Mouse (Mus musculus) ovary, adult 18-20 months (tissue): ENCODE results near the gene Tdrd6.

Experiments
- DNase-seq: peaks from one replicate; pipeline ENCODE4 v3.0.0; 2022; ENCODE audit warnings: low spot score, mixed read lengths

Gene Tdrd6

DNA sequence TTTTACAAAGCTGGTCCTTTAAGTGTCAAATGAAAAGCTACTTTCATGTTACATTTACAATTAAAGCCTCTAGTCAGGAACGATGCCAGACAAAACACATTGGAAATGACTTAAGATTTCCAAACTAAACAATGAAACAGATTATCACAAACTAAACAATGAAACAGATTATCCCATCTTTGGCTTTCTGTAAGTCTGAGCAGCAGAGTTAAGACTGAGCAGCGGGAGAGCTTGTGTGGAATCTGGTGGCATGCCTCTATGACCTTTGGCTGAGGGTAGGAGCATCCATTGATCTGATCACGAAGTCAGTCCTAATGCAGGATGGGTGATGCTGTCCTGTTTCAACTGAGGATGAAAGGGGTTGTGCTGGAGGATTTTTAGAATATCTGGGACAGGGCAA lies 17.9 kb downstream of the Tdrd6 start:
- no peak for DNase-seq

DNA sequence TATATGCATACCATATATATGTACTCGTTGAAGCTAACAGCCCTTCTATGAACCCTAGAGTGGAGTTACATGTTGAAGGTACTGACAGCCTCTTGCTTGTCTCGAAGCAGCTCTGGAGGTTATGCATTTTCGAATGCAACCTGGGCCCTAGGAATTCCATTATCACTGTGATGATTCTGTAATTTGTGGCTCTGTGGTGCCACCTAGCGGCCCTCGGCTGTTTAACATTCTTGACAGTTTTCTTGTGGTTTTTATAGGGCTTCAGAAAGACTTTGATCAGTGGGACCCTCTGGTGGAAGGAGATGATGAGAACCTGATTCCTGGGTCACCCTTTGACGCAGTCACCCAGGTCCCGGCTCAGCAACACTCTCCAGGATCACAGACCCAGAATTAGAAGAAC lies 18.5 kb downstream of the Tdrd6 start:
- no peak for DNase-seq

DNA sequence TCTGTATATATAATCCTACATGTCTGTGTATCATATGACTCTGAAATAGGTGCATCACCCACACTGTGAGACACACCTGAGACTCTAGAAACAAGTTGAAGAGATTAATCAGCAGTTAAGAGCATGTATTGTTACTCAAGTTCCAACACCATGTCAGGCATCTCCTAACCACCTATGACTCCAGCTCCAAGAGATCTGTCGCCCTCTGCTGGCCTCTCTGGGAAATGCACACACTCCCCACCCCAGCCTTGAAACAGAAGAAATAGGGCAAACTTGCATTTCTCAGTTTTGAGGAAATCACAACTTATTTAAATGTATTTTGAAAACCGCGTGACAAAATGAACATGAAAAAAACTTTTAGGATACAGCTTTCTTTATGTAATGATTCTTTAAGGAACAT lies 23.4 kb downstream of the Tdrd6 start:
- DNase-seq, result no peak

- no peak for DNase-seq
Measured at GRCm38 (mm10) chr17:43598706-43599105, 31.4 kb downstream of the Tdrd6 start.

GRCm38 (mm10) chr17:43597742-43598141 lies 32.4 kb downstream of the Tdrd6 start:
- DNase-seq, result no peak

GRCm38 (mm10) chr17:43592296-43593291 lies 37.5 kb downstream of the Tdrd6 start:
- no peak for DNase-seq

DNA sequence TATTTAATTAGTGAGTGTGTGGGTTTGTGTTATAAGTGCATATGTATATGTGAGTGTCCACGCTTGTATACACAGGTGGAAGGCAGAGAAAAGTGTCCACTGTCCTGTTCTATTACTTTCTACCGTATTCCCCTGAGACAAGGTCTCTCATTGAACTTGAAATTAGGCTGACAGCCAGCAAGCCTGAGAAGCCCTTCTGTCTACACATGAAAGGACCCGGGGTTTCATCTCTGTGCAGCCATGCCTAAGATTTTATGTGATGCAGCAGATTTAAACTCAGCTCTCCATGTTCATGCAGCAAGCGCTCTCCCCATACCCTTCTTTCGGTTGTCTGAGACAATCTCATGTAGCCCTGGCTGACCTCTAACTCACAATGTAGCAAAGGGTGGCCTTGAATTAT lies 39.6 kb downstream of the Tdrd6 start:
- DNase-seq, result no peak

- DNase-seq, result no peak
Measured at GRCm38 (mm10) chr17:43589750-43590149, 40.3 kb downstream of the Tdrd6 start.

- no peak for DNase-seq
Measured at GRCm38 (mm10) chr17:43587278-43587677, 42.8 kb downstream of the Tdrd6 start.

GRCm38 (mm10) chr17:43584771-43585170 lies 45.3 kb downstream of the Tdrd6 start:
- no peak for DNase-seq

DNA sequence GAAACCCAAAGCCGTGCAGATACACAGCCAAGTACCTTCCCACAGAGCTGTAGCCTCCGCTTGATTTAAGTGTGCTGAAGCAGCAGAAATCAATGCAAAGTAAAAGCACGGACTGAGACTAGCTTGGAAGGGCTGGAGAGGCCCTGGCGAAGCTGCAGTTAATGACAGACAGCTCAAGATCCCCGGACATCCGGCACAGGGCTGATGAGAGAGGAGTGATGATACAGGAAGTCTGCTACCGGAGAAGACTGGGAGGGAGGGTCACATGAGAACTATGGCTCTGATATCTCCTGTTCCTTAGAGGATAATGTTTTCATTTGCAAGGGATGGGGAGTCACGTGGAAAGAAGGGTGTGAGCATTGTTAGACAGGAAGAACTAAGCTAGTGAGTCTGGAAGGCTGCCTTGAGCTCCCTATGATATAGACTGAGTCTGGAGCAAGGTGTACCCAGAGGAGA lies 49.1 kb downstream of the Tdrd6 start:
- no peak for DNase-seq

- no peak for DNase-seq
Measured at GRCm38 (mm10) chr17:43580456-43580855, 49.6 kb downstream of the Tdrd6 start.

DNA sequence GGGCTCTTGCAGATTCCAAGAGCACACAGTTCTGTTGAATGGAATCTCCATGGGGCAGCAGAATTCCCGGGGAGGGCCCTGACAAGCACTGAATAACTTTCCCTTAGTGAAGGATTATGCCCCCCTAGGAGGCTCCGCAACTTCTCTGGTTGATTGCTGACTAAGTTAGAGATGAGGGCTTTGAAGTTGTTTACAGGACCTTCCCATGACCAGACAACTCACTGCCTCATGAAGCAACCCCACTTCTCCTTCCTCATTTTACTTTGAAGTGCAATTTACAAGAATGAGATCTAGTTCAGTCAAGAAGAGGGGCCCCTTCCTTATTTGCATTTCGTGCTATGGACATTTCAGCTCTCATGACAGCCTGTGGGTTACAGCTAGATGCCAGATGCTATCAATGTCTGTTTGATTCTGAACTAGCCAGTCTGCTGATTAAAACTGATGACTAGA lies 56.5 kb downstream of the Tdrd6 start:
- no peak for DNase-seq

- DNase-seq, result no peak
Measured at GRCm38 (mm10) chr17:43569287-43569686, 60.8 kb downstream of the Tdrd6 start.

DNA sequence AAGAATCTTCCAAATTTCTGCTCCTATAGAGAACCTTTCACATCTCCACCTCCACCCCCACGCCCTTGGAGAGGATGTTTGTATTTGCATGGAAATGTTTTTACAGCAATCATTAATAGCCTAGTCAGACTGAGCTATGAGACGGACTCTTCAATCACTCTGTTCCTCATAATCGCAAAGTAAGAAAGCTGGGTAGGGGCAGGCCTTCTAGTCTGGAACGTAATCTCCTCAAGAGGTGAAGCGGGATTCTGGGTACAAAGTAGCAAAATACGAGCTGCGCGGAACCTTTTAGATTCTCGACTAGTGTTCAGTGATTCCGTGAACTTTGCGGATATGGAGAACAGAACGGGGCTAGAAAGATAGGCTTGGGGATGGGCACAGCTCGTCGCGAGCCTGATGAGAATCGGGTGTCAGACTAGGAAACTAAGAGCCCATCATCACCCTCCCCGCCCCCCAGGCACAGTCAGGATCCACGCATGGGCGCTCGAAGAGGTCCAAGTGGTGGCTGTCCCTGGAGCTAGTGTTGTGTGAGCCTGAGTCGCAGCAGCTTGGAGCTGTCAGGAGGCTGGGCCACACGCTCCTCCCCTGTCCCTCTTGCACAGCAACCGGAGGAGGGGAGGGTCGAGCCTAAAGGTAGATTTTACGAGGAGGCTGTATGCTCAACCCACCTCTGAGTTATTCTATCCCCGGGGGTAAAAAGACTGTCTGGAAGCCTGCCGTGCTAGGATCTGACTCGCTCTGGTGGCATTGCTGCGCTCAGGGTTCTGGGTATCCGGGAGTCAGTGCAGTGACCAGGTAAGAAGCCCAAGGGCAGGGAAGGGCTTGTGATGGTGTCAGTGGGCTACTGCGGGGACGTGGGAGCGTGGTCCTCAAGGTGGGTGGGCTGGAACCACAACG lies 61.9 kb downstream of the Tdrd6 start, which contains the start of gene Pla2g7:
TSS of gene Pla2g7 (plus strand) at position 107 of the 897 bp plus-strand sequence.
- DNase-seq, result no peak

GRCm38 (mm10) chr17:43567593-43567991 lies 62.5 kb downstream of the Tdrd6 start:
- no peak for DNase-seq
